Mouse (Mus musculus) intestine, embryonic 15.5 days (tissue): ENCODE data around the gene Gmeb2. TPM values are rescaled to one million over a fixed set of nuclear protein-coding genes. Genes with fewer than 3 reads are reported as not detected.

ENCODE experiments used
- ATAC-seq: fragments of 200-750 bp; cut with Nextera tagmentation; 2 replicates; pipeline ENCODE4 v1.8.0; 2017; ENCODE audit warnings: moderate TSS enrichment, moderate library complexity
- H3K27ac ChIP-seq: fragments of 300-500 bp; sonication (generic); 2 replicates; pipeline ENCODE4 v1.5.1; 2015; ENCODE audit warnings: mild to moderate bottlenecking, inconsistent platforms
- H3K27me3 ChIP-seq: fragments of 300-500 bp; sonication (generic); replicated peaks from 2 replicates; pipeline ENCODE4 v1.6.1; 2015; ENCODE audit warnings: inconsistent platforms
- H3K36me3 ChIP-seq: fragments of 300-500 bp; sonication (generic); 2 replicates; pipeline ENCODE4 v1.6.1; 2015; ENCODE audit warnings: inconsistent platforms
- H3K4me1 ChIP-seq: fragments of 300-500 bp; sonication (generic); replicated peaks from 2 replicates; pipeline ENCODE4 v1.6.1; 2015; ENCODE audit warnings: inconsistent platforms
- H3K4me2 ChIP-seq: fragments of 300-500 bp; sonication (generic); replicated peaks from 2 replicates; pipeline ENCODE4 v1.6.1; 2015; ENCODE audit warnings: mild to moderate bottlenecking, inconsistent platforms
- H3K4me3 ChIP-seq: fragments of 300-500 bp; sonication (generic); replicated peaks from 2 replicates; pipeline ENCODE4 v1.5.1; 2015; ENCODE audit warnings: inconsistent platforms
- H3K9ac ChIP-seq: fragments of 300-500 bp; sonication (generic); 2 replicates; pipeline ENCODE4 v1.6.1; 2015; ENCODE audit warnings: inconsistent platforms
- H3K9me3 ChIP-seq: fragments of 300-500 bp; sonication (generic); 2 replicates; pipeline ENCODE4 v1.6.1; 2016; ENCODE audit warnings: inconsistent platforms
- WGBS: fragments of 180-500 bp; shearing (Covaris S2); methylation state at CpG from one replicate; pipeline ENCODE4 v1.1.7; 2015; 5-methylcytosine and 5-hydroxymethylcytosine counted together
- polyA plus RNA-seq: library from polyadenylated mRNA; unstranded; fragments of >200 nt; fragmentation: Nextera tagmentation; extraction: Ambion mirVana; gene quantifications from 2 replicates; pipeline ENCODE4 v1.2.1, GENCODE M21; 2015

Gmeb2 gene
- polyA plus RNA-seq, 1 experiment from 2014 or later: 11.3 TPM

- no peak overlapping the region for H3K27ac ChIP-seq
- no peak overlapping the region for H3K9ac ChIP-seq
- H3K4me3 ChIP-seq: no peak overlapping the region
- H3K27me3 ChIP-seq: no peaks in the 10 kb centered on the region
- 88% methylated on average over 2 of the region's 2 CpGs for WGBS
- H3K4me2 ChIP-seq: no peak overlapping the region
- H3K4me1 ChIP-seq: no peaks in the 10 kb centered on the region
- H3K36me3 ChIP-seq: 0 out of 2 replicates have a peak, but pooled peaks cover 9% of the 10 kb centered on the region
- no peak for ATAC-seq
- no peaks in the 10 kb centered on the region for H3K9me3 ChIP-seq
Measured at GRCm38 (mm10) chr2:181272092-181272491, 15.7 kb downstream of the Gmeb2 start.

GRCm38 (mm10) chr2:181266839-181267238, 21.0 kb downstream of the Gmeb2 start:
- no peaks in the 10 kb centered on the region for H3K4me1 ChIP-seq
- no peaks in the 10 kb centered on the region for H3K27me3 ChIP-seq
- ATAC-seq: no peak
- peaks cover 11% of the 10 kb centered on the region; the same call in 1 of the 2 replicates for H3K36me3 ChIP-seq
- H3K9me3 ChIP-seq: no peaks in the 10 kb centered on the region
- no peak overlapping the region for H3K27ac ChIP-seq
- no peak overlapping the region for H3K4me2 ChIP-seq
- WGBS: 93% methylated on average over 2 of the region's 2 CpGs
- H3K4me3 ChIP-seq: no peak overlapping the region
- H3K9ac ChIP-seq: no peak overlapping the region

- Histone ChIP-seq H3K4me2 (no peak overlapping the region), H3K27me3 (no peaks in the 10 kb centered on the region), H3K4me3 (no peak overlapping the region), H3K27ac (no peak overlapping the region), H3K4me1 (no peaks in the 10 kb centered on the region), H3K36me3 (peaks cover 37% of the 10 kb centered on the region), H3K9ac (no peak overlapping the region), H3K9me3 (no peaks in the 10 kb centered on the region)
- no peak for ATAC-seq
- 84% methylated on average over 1 of the region's 1 CpGs for WGBS
Measured at GRCm38 (mm10) chr2:181253248-181253647, 34.6 kb downstream of the Gmeb2 start.

GRCm38 (mm10) chr2:181251841-181252240, 36.0 kb downstream of the Gmeb2 start:
- no peak overlapping the region for H3K9ac ChIP-seq
- H3K36me3 ChIP-seq: peaks cover 33% of the 10 kb centered on the region
- H3K4me3 ChIP-seq: no peak overlapping the region
- H3K9me3 ChIP-seq: no peaks in the 10 kb centered on the region
- WGBS: 86% methylated on average over 1 of the region's 1 CpGs
- no peaks in the 10 kb centered on the region for H3K4me1 ChIP-seq
- H3K4me2 ChIP-seq: no peak overlapping the region
- ATAC-seq: no peak
- no peaks in the 10 kb centered on the region for H3K27me3 ChIP-seq
- H3K27ac ChIP-seq: no peak overlapping the region

- 63% methylated on average over 10 of the region's 10 CpGs for WGBS
- Histone ChIP-seq H3K27ac (peak overlapping the region; percentile 66; the same call in 1 of the 2 replicates), H3K9ac (no peak overlapping the region), H3K4me1 (no peaks in the 10 kb centered on the region; the same call in 1 of the 2 replicates), H3K4me3 (no peak overlapping the region), H3K36me3 (peaks cover 16% of the 10 kb centered on the region; the same call in 1 of the 2 replicates), H3K27me3 (no peaks in the 10 kb centered on the region), H3K9me3 (no peaks in the 10 kb centered on the region), H3K4me2 (peak overlapping the region; percentile 22; the same call in 1 of the 2 replicates)
- peak; percentile 88 for ATAC-seq
Measured at GRCm38 (mm10) chr2:181249217-181249616, 38.6 kb downstream of the Gmeb2 start.

- H3K36me3 ChIP-seq: no peaks in the 10 kb centered on the region; the same call in 1 of the 2 replicates
- no peaks in the 10 kb centered on the region for H3K27me3 ChIP-seq
- no peak for ATAC-seq
- H3K27ac ChIP-seq: no peak overlapping the region
- 21% methylated on average over 2 of the region's 2 CpGs for WGBS
- H3K4me1 ChIP-seq: peaks cover 22% of the 10 kb centered on the region
- H3K4me3 ChIP-seq: no peak overlapping the region
- no peaks in the 10 kb centered on the region for H3K9me3 ChIP-seq
- H3K4me2 ChIP-seq: no peak overlapping the region
- H3K9ac ChIP-seq: no peak overlapping the region
Measured at GRCm38 (mm10) chr2:181245031-181245430, 42.8 kb downstream of the Gmeb2 start.

- 35% methylated on average over 11 of the region's 11 CpGs for WGBS
- Histone ChIP-seq H3K4me3 (no peak overlapping the region), H3K9ac (no peak overlapping the region), H3K27me3 (no peaks in the 10 kb centered on the region), H3K4me2 (no peak overlapping the region), H3K36me3 (no peaks in the 10 kb centered on the region; the same call in 1 of the 2 replicates), H3K27ac (no peak overlapping the region), H3K9me3 (no peaks in the 10 kb centered on the region), H3K4me1 (peaks cover 24% of the 10 kb centered on the region)
- peak; percentile 41; the same call in 1 of the 2 replicates for ATAC-seq
Measured at GRCm38 (mm10) chr2:181243706-181244394, 44.0 kb downstream of the Gmeb2 start.

GRCm38 (mm10) chr2:181242314-181242665, 45.5 kb downstream of the Gmeb2 start:
- no peaks in the 10 kb centered on the region for H3K9me3 ChIP-seq
- peaks cover 24% of the 10 kb centered on the region for H3K4me1 ChIP-seq
- peak overlapping the region; percentile 70 for H3K9ac ChIP-seq
- H3K36me3 ChIP-seq: no peaks in the 10 kb centered on the region; the same call in 1 of the 2 replicates
- H3K4me3 ChIP-seq: peak overlapping the region; percentile 59
- WGBS: 53% methylated on average over 3 of the region's 3 CpGs
- no peak for ATAC-seq
- H3K4me2 ChIP-seq: peak overlapping the region; percentile 75
- H3K27ac ChIP-seq: no peak overlapping the region
- no peaks in the 10 kb centered on the region for H3K27me3 ChIP-seq

- Histone ChIP-seq H3K9me3 (no peaks in the 10 kb centered on the region), H3K4me2 (peak within 1 kb of the TSS; percentile 75), H3K4me1 (peaks cover 24% of the 10 kb centered on the region), H3K4me3 (peak within 1 kb of the TSS; percentile 59), H3K27ac (no peak within 1 kb of the TSS), H3K9ac (peak within 1 kb of the TSS; percentile 70), H3K27me3 (no peaks in the 10 kb centered on the region), H3K36me3 (no peaks in the 10 kb centered on the region; the same call in 1 of the 2 replicates)
- WGBS: 8% methylated on average over 16 of the region's 16 CpGs
- ATAC-seq: peak; percentile 85
Measured at GRCm38 (mm10) chr2:181241602-181242313, 46.1 kb downstream of the Gmeb2 start, which contains the start of gene Helz2. TSS of gene Helz2 (minus strand) at chr2:181242027.

- H3K4me1 ChIP-seq: peaks cover 24% of the 10 kb centered on the region
- H3K4me3 ChIP-seq: peak overlapping the region; percentile 59
- no peak overlapping the region; the same call in 1 of the 2 replicates for H3K9ac ChIP-seq
- no peaks in the 10 kb centered on the region for H3K9me3 ChIP-seq
- H3K27me3 ChIP-seq: no peaks in the 10 kb centered on the region
- no peak overlapping the region for H3K27ac ChIP-seq
- no peaks in the 10 kb centered on the region; the same call in 1 of the 2 replicates for H3K36me3 ChIP-seq
- ATAC-seq: no peak
- H3K4me2 ChIP-seq: peak overlapping the region; percentile 75
- 90% methylated on average over 13 of the region's 13 CpGs for WGBS
Measured at GRCm38 (mm10) chr2:181240806-181241440, 46.9 kb downstream of the Gmeb2 start.

- Histone ChIP-seq H3K4me3 (no peak overlapping the region), H3K27ac (no peak overlapping the region), H3K27me3 (no peaks in the 10 kb centered on the region), H3K36me3 (no peaks in the 10 kb centered on the region; the same call in 1 of the 2 replicates), H3K4me2 (no peak overlapping the region), H3K4me1 (peaks cover 24% of the 10 kb centered on the region), H3K9ac (no peak overlapping the region), H3K9me3 (no peaks in the 10 kb centered on the region)
- ATAC-seq: no peak
- WGBS: 93% methylated on average over 9 of the region's 9 CpGs
Measured at GRCm38 (mm10) chr2:181239261-181239660, 48.6 kb downstream of the Gmeb2 start.

- Histone ChIP-seq H3K27me3 (no peaks in the 10 kb centered on the region), H3K4me1 (peaks cover 21% of the 10 kb centered on the region), H3K4me3 (no peak overlapping the region), H3K27ac (no peak overlapping the region), H3K36me3 (no peaks in the 10 kb centered on the region; the same call in 1 of the 2 replicates), H3K9me3 (no peaks in the 10 kb centered on the region), H3K9ac (no peak overlapping the region), H3K4me2 (no peak overlapping the region)
- 70% methylated on average over 2 of the region's 2 CpGs for WGBS
- ATAC-seq: no peak
Measured at GRCm38 (mm10) chr2:181238861-181239260, 49.0 kb downstream of the Gmeb2 start.
